Mouse (Mus musculus) embryo, embryonic 9.5 days (tissue): ENCODE results near the gene Rnf167.

Source experiments
- DNase-seq: peaks from one replicate; pipeline ENCODE4 v3.0.0-alpha.2; 2017; ENCODE audit errors: extremely low spot score

Gene Rnf167

GRCm38 (mm10) chr11:70637764-70638163, 9.3 kb upstream of the Rnf167 start:
- no peak for DNase-seq

- no peak for DNase-seq
Observed at GRCm38 (mm10) chr11:70638293-70638692, 8.7 kb upstream of the Rnf167 start.

- no peak for DNase-seq
Observed at GRCm38 (mm10) chr11:70638714-70639278, 8.2 kb upstream of the Rnf167 start, which contains the start of gene Gp1ba. Gene Gp1ba (plus strand): TSS chr11:70639122.

GRCm38 (mm10) chr11:70639976-70640375, 7.1 kb upstream of the Rnf167 start:
- no peak for DNase-seq

GRCm38 (mm10) chr11:70641241-70641640, 5.8 kb upstream of the Rnf167 start:
- DNase-seq: no peak

GRCm38 (mm10) chr11:70643051-70643450, 4.0 kb upstream of the Rnf167 start:
- DNase-seq: no peak

- no peak for DNase-seq
Observed at GRCm38 (mm10) chr11:70644564-70645103, 2.4 kb upstream of the Rnf167 start.

- DNase-seq: no peak
Observed at GRCm38 (mm10) chr11:70645461-70646258, 1.4 kb upstream of the Rnf167 start.

- DNase-seq: no peak
Observed at GRCm38 (mm10) chr11:70646259-70646555, 828 bp upstream of the Rnf167 start.

- no peak for DNase-seq
Observed at GRCm38 (mm10) chr11:70647716-70648420, 833 bp downstream of the Rnf167 start.

- no peak for DNase-seq
Observed at GRCm38 (mm10) chr11:70648512-70648911, 1.5 kb downstream of the Rnf167 start.

GRCm38 (mm10) chr11:70649185-70649734, 2.2 kb downstream of the Rnf167 start:
- DNase-seq: no peak

- no peak for DNase-seq
Observed at GRCm38 (mm10) chr11:70650322-70651175, 3.5 kb downstream of the Rnf167 start.

GRCm38 (mm10) chr11:70651391-70651790, 4.4 kb downstream of the Rnf167 start:
- DNase-seq: no peak

GRCm38 (mm10) chr11:70652029-70652883, 5.2 kb downstream of the Rnf167 start:
- DNase-seq: no peak

- no peak for DNase-seq
Observed at GRCm38 (mm10) chr11:70652884-70653344, 5.9 kb downstream of the Rnf167 start.

- DNase-seq: peak; percentile 88
Observed at GRCm38 (mm10) chr11:70653345-70654197, 6.5 kb downstream of the Rnf167 start.

- DNase-seq: peak; percentile 85
Observed at GRCm38 (mm10) chr11:70654198-70654922, 7.3 kb downstream of the Rnf167 start, which contains the start of gene Pfn1. Gene Pfn1 (minus strand): TSS chr11:70654644.
